Mouse (Mus musculus): Measurements from ENCODE around the gene Hmgcr.
"Not testable (repeated sequence)": the region's sequence is repeated elsewhere in the genome, so short reads cannot be mapped to it uniquely, and the experiment has no call there.

Hmgcr gene

GRCm38 (mm10) chr13:96670019-96670405 lies 724 bp downstream of the Hmgcr start:
- DNase-seq (ENCODE audit: low spot score): peak; percentile 26

GRCm38 (mm10) chr13:96664419-96664974 lies 6.2 kb downstream of the Hmgcr start:
- DNase-seq (ENCODE audit: low spot score): no peak

- not testable (repeated sequence) for DNase-seq (ENCODE audit: low spot score)
Observed at GRCm38 (mm10) chr13:96663120-96663519, 7.6 kb downstream of the Hmgcr start.

- DNase-seq (ENCODE audit: low spot score): no peak
Observed at GRCm38 (mm10) chr13:96660095-96660860, 10.5 kb downstream of the Hmgcr start.

- no peak for DNase-seq (ENCODE audit: low spot score)
Observed at GRCm38 (mm10) chr13:96658936-96659335, 11.8 kb downstream of the Hmgcr start.

GRCm38 (mm10) chr13:96656673-96657072 lies 14.1 kb downstream of the Hmgcr start:
- DNase-seq (ENCODE audit: low spot score): no peak

- no peak for DNase-seq (ENCODE audit: low spot score)
Observed at GRCm38 (mm10) chr13:96653041-96653440, 17.7 kb downstream of the Hmgcr start.

- no peak for DNase-seq (ENCODE audit: low spot score)
Observed at GRCm38 (mm10) chr13:96645822-96646221, 24.9 kb downstream of the Hmgcr start.

- no peak for DNase-seq (ENCODE audit: low spot score)
Observed at GRCm38 (mm10) chr13:96644168-96644567, 26.6 kb downstream of the Hmgcr start.

- no peak for DNase-seq (ENCODE audit: low spot score)
Observed at GRCm38 (mm10) chr13:96630396-96630795, 40.3 kb downstream of the Hmgcr start.

- DNase-seq (ENCODE audit: low spot score): no peak
Observed at GRCm38 (mm10) chr13:96620891-96621290, 49.8 kb downstream of the Hmgcr start.

- DNase-seq (ENCODE audit: low spot score): no peak
Observed at GRCm38 (mm10) chr13:96614615-96615014, 56.1 kb downstream of the Hmgcr start.

GRCm38 (mm10) chr13:96604242-96604641 lies 66.5 kb downstream of the Hmgcr start:
- no peak for DNase-seq (ENCODE audit: low spot score)

GRCm38 (mm10) chr13:96599182-96599581 lies 71.6 kb downstream of the Hmgcr start:
- DNase-seq (ENCODE audit: low spot score): no peak
